ENCODE assay signal across 9 mouse cellular contexts in the genomic region with DNA sequence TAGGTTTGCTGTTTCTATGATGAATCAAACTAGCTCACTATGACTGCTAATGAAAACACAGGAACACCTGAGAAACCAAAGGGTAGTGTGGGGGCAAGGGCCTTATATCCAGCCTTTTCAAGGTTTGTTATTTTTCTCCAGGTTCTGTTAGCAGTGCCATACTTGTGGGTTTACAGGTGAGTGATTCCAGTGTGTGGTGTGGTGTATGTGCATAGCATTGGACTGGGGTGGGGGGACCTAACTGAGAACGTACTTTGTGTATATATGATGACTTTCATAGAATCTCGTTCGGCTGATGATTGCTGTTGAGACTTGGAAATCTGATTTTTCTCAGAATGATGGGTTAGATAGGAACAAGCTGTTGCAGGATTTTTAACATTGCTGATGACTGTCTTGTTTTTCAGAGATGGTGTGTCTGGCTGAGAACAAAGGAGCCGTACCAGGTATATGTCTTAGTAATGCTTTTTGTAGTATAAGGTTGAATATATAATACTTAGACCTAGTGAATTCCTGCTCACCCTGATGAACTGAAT. TPM values are rescaled to one million over a fixed set of nuclear protein-coding genes. Genes with fewer than 3 reads are reported as not detected.
DNase-seq lines count a peak whose midpoint lies in the region; ATAC-seq and TF ChIP-seq lines count a peak whose summit lies in the region.
"Had no signal": no experiment of that assay in that cellular context is flagged by ENCODE, and none has a peak within 500 bp of the region (broad histone marks: within the 10 kb centered on the region; RNA-seq: fewer than 3 reads in every experiment).

No protein-coding gene starts in this region.

- TF ChIP-seq CTCF in hindbrain, postnatal 0 days (IDR thresholded peaks at IDR 0.05; ENCODE audit: low read depth), result no peak

- ATAC-seq in heart, embryonic 13.5 days (ENCODE audit: extremely low read depth, insufficient number of reproducible peaks, low FRiP score, low TSS enrichment), result no peak
- no peak for ATAC-seq in hindbrain, postnatal 0 days
- no peak for ATAC-seq in midbrain, embryonic 15.5 days (replicated peaks)

- peaks cover 39% of the 10 kb centered on the region for H3K4me1 ChIP-seq in heart, embryonic 13.5 days
- H3K4me1 ChIP-seq in embryonic facial prominence, embryonic 10.5 days, result peaks cover 25% of the 10 kb centered on the region
- H3K4me1 ChIP-seq in hindbrain, postnatal 0 days (ENCODE audit: insufficient read depth, low read length), result peaks cover 14% of the 10 kb centered on the region; the same call in 1 of the 2 replicates
- peaks cover 32% of the 10 kb centered on the region for H3K4me1 ChIP-seq in midbrain, embryonic 15.5 days

- H3K27me3 ChIP-seq in heart, embryonic 13.5 days (replicated peaks), result no peaks in the 10 kb centered on the region
- H3K27me3 ChIP-seq in embryonic facial prominence, embryonic 10.5 days (replicated peaks; ENCODE audit: low read depth, poor library complexity, severe bottlenecking), result no peaks in the 10 kb centered on the region
- H3K27me3 ChIP-seq in hindbrain, postnatal 0 days (ENCODE audit: insufficient read depth, low read length), result no peaks in the 10 kb centered on the region
- H3K27me3 ChIP-seq in midbrain, embryonic 15.5 days (replicated peaks), result no peaks in the 10 kb centered on the region

- no peaks in the 10 kb centered on the region for H3K9me3 ChIP-seq in heart, embryonic 13.5 days
- no peaks in the 10 kb centered on the region for H3K9me3 ChIP-seq in embryonic facial prominence, embryonic 10.5 days
- no peaks in the 10 kb centered on the region for H3K9me3 ChIP-seq in hindbrain, postnatal 0 days (ENCODE audit: low read length)
- H3K9me3 ChIP-seq in midbrain, embryonic 15.5 days, result no peaks in the 10 kb centered on the region

- H3K4me3 ChIP-seq in heart, embryonic 13.5 days, result peak overlapping the region; percentile 93
- H3K4me3 ChIP-seq in embryonic facial prominence, embryonic 10.5 days, result peak overlapping the region; percentile 83
- peak overlapping the region; percentile 71; the same call in 1 of the 2 replicates for H3K4me3 ChIP-seq in hindbrain, postnatal 0 days (ENCODE audit: low read length)
- peak overlapping the region; percentile 82; the same call in 1 of the 2 replicates for H3K4me3 ChIP-seq in midbrain, embryonic 15.5 days

- peak overlapping the region; percentile 95 for H3K27ac ChIP-seq in heart, embryonic 13.5 days (replicated peaks)
- no peak overlapping the region for H3K27ac ChIP-seq in embryonic facial prominence, embryonic 10.5 days (replicated peaks)
- H3K27ac ChIP-seq in hindbrain, postnatal 0 days, result no peak overlapping the region
- no peak overlapping the region for H3K27ac ChIP-seq in midbrain, embryonic 15.5 days

- H3K36me3 ChIP-seq in heart, embryonic 13.5 days, result peaks cover 33% of the 10 kb centered on the region
- peaks cover 32% of the 10 kb centered on the region for H3K36me3 ChIP-seq in embryonic facial prominence, embryonic 10.5 days (replicated peaks)
- peaks cover 22% of the 10 kb centered on the region for H3K36me3 ChIP-seq in hindbrain, postnatal 0 days (ENCODE audit: insufficient read depth, low read length)
- peaks cover 8% of the 10 kb centered on the region for H3K36me3 ChIP-seq in midbrain, embryonic 15.5 days (replicated peaks)

- WGBS in heart, embryonic 13.5 days, result 59% methylated on average over 4 of the region's 4 CpGs
- WGBS in embryonic facial prominence, embryonic 10.5 days, result 59% methylated on average over 4 of the region's 4 CpGs
- 55% methylated on average over 4 of the region's 4 CpGs for WGBS in hindbrain, postnatal 0 days
- 59% methylated on average over 4 of the region's 4 CpGs for WGBS in midbrain, embryonic 15.5 days

- DNase-seq in heart, adult 9 months (ENCODE audit: low spot score in 2 of 2), result no peak
- no peak for DNase-seq in embryonic facial prominence, embryonic 10.5 days (ENCODE audit: low spot score)
- no peak for DNase-seq in hindbrain, postnatal 0 days (ENCODE audit: low spot score)
- DNase-seq in layer of hippocampus, postnatal 14 days (ENCODE audit: low spot score in 2 of 2), result no peak
- no peak for DNase-seq in urinary bladder, adult 2 months (ENCODE audit: low spot score)
- DNase-seq in left cerebral cortex, adult 18-20 months (ENCODE audit: low spot score in 2 of 2), result no peak

- H3K4me2 ChIP-seq in heart, embryonic 13.5 days, result peak overlapping the region; percentile 91
- H3K4me2 ChIP-seq in hindbrain, postnatal 0 days (ENCODE audit: low read depth, low read length), result peak overlapping the region; percentile 73
- H3K4me2 ChIP-seq in midbrain, embryonic 15.5 days, result peak overlapping the region; percentile 69; the same call in 1 of the 2 replicates

- H3K9ac ChIP-seq in heart, embryonic 13.5 days, result peak overlapping the region; percentile 99
- H3K9ac ChIP-seq in hindbrain, postnatal 0 days (replicated peaks; ENCODE audit: low read length), result peak overlapping the region; percentile 88; the same call in 1 of the 2 replicates
- H3K9ac ChIP-seq in midbrain, embryonic 15.5 days, result peak overlapping the region; percentile 91; the same call in 1 of the 2 replicates

RNA-seq across cellular contexts. Expression of a gene that starts 2.0 kb away (rescaled TPM):
- polyA plus RNA-seq in heart, embryonic 13.5 days (2015; fragmentation: Nextera tagmentation; extraction: Ambion mirVana), result 72.8 and 74.8 TPM in 2 replicates
- polyA plus RNA-seq in embryonic facial prominence, embryonic 10.5 days (2016; fragmentation: Nextera tagmentation; extraction: Ambion mirVana), result 125 and 127 TPM in 2 replicates
- 154 and 155 TPM in 2 replicates for total RNA-seq in hindbrain, postnatal 0 days (2014; rRNA removed)
- polyA plus RNA-seq in hindbrain, postnatal 0 days (2015; fragmentation: Nextera tagmentation; extraction: Ambion mirVana), result 235 and 250 TPM in 2 replicates
- polyA plus RNA-seq in midbrain, embryonic 15.5 days (2015; fragmentation: Nextera tagmentation; extraction: Ambion mirVana), result 165 and 174 TPM in 2 replicates
- total RNA-seq in layer of hippocampus, postnatal 14 days (2021), result 100 to 1,000 TPM; 188 to 200 TPM
- polyA plus RNA-seq in urinary bladder, adult 2 months (2012; rRNA removed), result 103 and 115 TPM in 2 replicates
- total RNA-seq in left cerebral cortex, adult 18-20 months (2021), result 100 to 1,000 TPM; 148 to 152 TPM

RNA-seq across cellular contexts. Expression of a gene that starts 10.5 kb away (rescaled TPM):
- polyA plus RNA-seq in heart, embryonic 13.5 days (2015; fragmentation: Nextera tagmentation; extraction: Ambion mirVana), result 54.1 and 60.0 TPM in 2 replicates
- 117 and 127 TPM in 2 replicates for polyA plus RNA-seq in embryonic facial prominence, embryonic 10.5 days (2016; fragmentation: Nextera tagmentation; extraction: Ambion mirVana)
- 46.7 and 49.7 TPM in 2 replicates for total RNA-seq in hindbrain, postnatal 0 days (2014; rRNA removed)
- 78.7 and 79.2 TPM in 2 replicates for polyA plus RNA-seq in hindbrain, postnatal 0 days (2015; fragmentation: Nextera tagmentation; extraction: Ambion mirVana)
- 100.0 and 103 TPM in 2 replicates for polyA plus RNA-seq in midbrain, embryonic 15.5 days (2015; fragmentation: Nextera tagmentation; extraction: Ambion mirVana)
- total RNA-seq in layer of hippocampus, postnatal 14 days (2021), result 10 to 100 TPM; 39.9 to 47.9 TPM
- polyA plus RNA-seq in urinary bladder, adult 2 months (2012; rRNA removed), result 37.9 and 45.9 TPM in 2 replicates
- 10 to 100 TPM; 46.9 to 50.5 TPM for total RNA-seq in left cerebral cortex, adult 18-20 months (2021)

RNA-seq across cellular contexts. Expression of a gene that starts 15.4 kb away (rescaled TPM):
- 1.3 and 1.4 TPM in 2 replicates for polyA plus RNA-seq in heart, embryonic 13.5 days (2015; fragmentation: Nextera tagmentation; extraction: Ambion mirVana)
- 3.4 and 3.5 TPM in 2 replicates for polyA plus RNA-seq in embryonic facial prominence, embryonic 10.5 days (2016; fragmentation: Nextera tagmentation; extraction: Ambion mirVana)
- total RNA-seq in hindbrain, postnatal 0 days (2014; rRNA removed), result not detected in 2 replicates
- 0.66 and 0.85 TPM in 2 replicates for polyA plus RNA-seq in hindbrain, postnatal 0 days (2015; fragmentation: Nextera tagmentation; extraction: Ambion mirVana)
- 1.5 and 1.7 TPM in 2 replicates for polyA plus RNA-seq in midbrain, embryonic 15.5 days (2015; fragmentation: Nextera tagmentation; extraction: Ambion mirVana)
- total RNA-seq in layer of hippocampus, postnatal 14 days (2021), result 1 to 10 TPM; 1.8 to 2.0 TPM
- polyA plus RNA-seq in urinary bladder, adult 2 months (2012; rRNA removed), result 0.19 and 0.28 TPM in 2 replicates
- total RNA-seq in left cerebral cortex, adult 18-20 months (2021), result 1 to 10 TPM in 1 of 2 experiments, under 1 TPM in 1; 0.94 to 1.5 TPM
- total RNA-seq: gastrocnemius, adult 8-10 months had no signal

RNA-seq across cellular contexts. Expression of a gene that starts 16.1 kb away (rescaled TPM):
- polyA plus RNA-seq in heart, embryonic 13.5 days (2015; fragmentation: Nextera tagmentation; extraction: Ambion mirVana), result 81.1 and 87.5 TPM in 2 replicates
- 97.0 and 108 TPM in 2 replicates for polyA plus RNA-seq in embryonic facial prominence, embryonic 10.5 days (2016; fragmentation: Nextera tagmentation; extraction: Ambion mirVana)
- total RNA-seq in hindbrain, postnatal 0 days (2014; rRNA removed), result 84.4 and 110 TPM in 2 replicates
- 95.3 and 104 TPM in 2 replicates for polyA plus RNA-seq in hindbrain, postnatal 0 days (2015; fragmentation: Nextera tagmentation; extraction: Ambion mirVana)
- 121 and 123 TPM in 2 replicates for polyA plus RNA-seq in midbrain, embryonic 15.5 days (2015; fragmentation: Nextera tagmentation; extraction: Ambion mirVana)
- 10 to 100 TPM; 64.5 to 71.4 TPM for total RNA-seq in layer of hippocampus, postnatal 14 days (2021)
- 96.5 and 99.1 TPM in 2 replicates for polyA plus RNA-seq in urinary bladder, adult 2 months (2012; rRNA removed)
- total RNA-seq in left cerebral cortex, adult 18-20 months (2021), result 10 to 100 TPM; 70.1 to 72.7 TPM

RNA-seq across cellular contexts. Expression of a gene that starts 31.7 kb away (rescaled TPM):
- 123 and 124 TPM in 2 replicates for polyA plus RNA-seq in heart, embryonic 13.5 days (2015; fragmentation: Nextera tagmentation; extraction: Ambion mirVana)
- polyA plus RNA-seq in embryonic facial prominence, embryonic 10.5 days (2016; fragmentation: Nextera tagmentation; extraction: Ambion mirVana), result 254 and 269 TPM in 2 replicates
- 47.7 and 51.3 TPM in 2 replicates for total RNA-seq in hindbrain, postnatal 0 days (2014; rRNA removed)
- polyA plus RNA-seq in hindbrain, postnatal 0 days (2015; fragmentation: Nextera tagmentation; extraction: Ambion mirVana), result 88.3 and 89.5 TPM in 2 replicates
- 161 and 171 TPM in 2 replicates for polyA plus RNA-seq in midbrain, embryonic 15.5 days (2015; fragmentation: Nextera tagmentation; extraction: Ambion mirVana)
- total RNA-seq in layer of hippocampus, postnatal 14 days (2021), result 10 to 100 TPM; 79.3 to 91.9 TPM
- 196 and 275 TPM in 2 replicates for polyA plus RNA-seq in urinary bladder, adult 2 months (2012; rRNA removed)
- total RNA-seq in left cerebral cortex, adult 18-20 months (2021), result 10 to 100 TPM; 78.1 to 88.5 TPM
